Mouse (Mus musculus) embryo, embryonic 9.5 days (tissue): ENCODE measurements at regions not wholly inside any gene's neighbourhood (a gene's known extent, or its start where the extent isn't known, plus 50 kb on each side); places are given as distances from the start of the nearest gene placed in this dataset.

Source experiments
- DNase-seq: peaks from one replicate; pipeline ENCODE4 v3.0.0-alpha.2; 2017; ENCODE audit errors: extremely low spot score

DNA sequence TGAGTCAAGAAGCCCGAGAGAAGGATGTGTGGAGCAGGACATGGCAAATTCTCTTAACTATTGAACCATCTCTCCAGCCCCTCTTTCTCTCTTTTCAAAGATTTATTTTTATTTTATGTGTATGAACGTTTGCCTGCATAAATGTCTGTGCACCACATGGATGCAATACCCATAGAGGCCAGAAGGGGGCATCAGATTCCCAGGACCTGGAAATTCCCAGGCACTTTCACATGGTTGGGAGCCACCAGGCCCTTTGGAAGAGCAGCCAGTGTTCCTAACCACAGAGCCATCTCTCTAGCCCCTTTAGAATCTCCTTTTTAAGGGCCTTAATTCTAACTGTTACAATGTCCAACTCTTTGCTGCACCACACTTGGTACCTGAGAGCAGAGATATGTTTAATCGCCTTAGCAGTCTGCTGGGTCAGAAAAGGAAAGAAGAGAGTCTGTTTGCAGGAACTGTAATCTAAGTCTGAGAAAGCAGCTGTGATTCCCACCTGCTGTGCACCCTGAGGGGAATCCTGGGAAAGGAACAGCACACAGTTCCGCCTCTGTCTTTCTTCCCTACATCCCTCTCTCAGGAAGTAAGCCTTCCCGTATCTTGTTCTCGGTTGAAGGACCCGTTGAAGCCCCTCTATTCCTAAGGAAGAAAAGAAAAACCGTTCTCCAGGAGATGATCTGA lies 186.8 kb downstream of the Katnal1 start:
- DNase-seq: no peak

DNA sequence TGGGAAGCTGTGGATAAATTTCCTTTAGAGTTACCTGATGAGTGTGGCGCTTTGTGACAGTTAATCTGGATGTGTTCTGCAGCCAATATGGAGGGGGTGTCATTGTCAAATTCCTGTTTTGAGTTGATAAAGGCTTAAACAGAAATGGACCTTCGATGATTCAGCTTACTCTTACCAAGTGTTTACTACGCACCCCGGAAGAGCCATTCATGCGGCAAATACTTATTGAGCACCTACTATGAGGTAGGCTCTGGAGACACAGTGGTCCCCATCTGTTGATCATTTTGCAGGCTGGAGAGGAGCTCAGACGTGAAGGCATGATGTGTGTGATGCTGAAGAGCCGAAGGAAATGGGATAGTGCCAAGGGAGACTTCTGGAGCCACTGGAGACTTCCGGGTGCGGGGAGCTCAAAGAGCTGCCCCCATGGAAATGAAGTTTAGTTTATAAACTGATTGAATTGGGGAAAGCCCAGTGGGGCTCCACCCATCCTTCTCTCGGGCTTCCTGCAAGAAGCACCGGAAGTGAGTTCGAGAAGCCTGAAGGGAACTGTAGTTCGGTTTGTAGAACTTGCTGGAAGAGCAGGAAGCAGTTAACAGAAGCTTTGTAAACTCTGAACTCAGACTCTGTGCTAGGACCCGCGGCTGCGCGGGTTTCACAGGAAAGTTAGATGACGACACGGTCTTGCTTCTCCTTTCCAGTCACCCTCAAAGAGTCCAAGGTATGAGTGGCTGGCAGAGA lies 187.7 kb downstream of the Katnal1 start:
- DNase-seq: no peak

DNA sequence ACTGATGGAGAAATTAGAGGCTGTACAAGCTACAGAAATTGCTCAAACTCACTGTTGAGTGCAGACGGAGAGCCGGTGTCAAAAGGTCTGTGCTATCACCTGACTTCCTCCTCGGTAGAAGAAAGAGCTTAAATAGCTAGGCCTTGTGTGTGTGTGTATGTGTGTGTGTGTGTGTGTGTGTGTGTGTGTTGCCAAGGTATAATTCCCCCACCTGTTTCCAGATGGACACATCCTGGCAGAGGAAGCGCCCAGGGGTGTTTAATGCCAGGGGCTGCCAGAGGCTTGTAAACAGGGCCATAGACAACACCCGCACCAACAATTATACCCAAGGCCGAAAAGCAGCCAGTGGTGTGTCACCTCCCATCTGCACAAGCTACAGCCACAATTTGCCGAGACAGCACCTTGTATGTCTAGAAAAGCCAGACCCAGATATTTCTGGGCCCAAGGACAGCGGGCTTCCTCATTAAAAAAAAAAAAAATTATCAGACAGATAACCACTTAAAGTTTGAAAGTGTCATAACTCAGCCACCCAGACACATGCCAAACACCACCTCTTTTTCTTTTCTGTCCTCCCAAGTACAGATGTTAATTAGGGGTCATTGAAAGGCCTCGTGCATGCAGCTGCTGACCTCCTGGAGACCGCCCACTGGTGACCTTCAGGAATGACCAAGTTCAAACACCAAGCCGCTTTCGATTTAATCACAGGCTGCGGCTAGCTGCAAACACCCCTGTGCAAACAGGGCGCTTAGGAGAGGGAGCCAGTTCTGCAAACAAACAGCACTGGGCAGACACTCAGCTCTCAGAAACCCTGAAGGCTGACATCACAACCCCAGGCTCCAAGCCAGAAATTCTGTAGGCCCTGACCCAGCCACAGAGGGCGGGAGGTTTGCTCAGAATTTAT lies 188.0 kb upstream of the Ubl3 start:
- DNase-seq: no peak

DNA sequence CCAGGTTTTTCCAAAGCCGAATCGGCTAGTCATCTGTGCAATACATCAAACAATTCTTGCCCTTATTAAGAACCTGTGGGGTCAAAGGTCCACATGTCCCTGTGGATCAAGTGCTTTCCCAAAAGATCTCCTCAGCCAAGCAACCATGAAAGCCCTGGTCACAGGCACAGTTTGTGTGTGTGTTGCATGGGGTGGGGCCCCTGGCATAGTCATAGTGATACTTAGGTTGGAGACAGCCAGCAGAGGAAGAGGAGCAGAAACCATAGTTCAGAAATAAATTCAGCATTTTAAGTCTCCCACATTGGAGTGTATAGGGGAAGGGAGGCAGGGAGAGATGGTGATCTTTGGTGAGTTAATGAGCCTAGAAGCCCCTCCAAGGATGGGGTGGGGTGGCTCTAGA lies 187.1 kb upstream of the Ubl3 start:
- DNase-seq: no peak

DNA sequence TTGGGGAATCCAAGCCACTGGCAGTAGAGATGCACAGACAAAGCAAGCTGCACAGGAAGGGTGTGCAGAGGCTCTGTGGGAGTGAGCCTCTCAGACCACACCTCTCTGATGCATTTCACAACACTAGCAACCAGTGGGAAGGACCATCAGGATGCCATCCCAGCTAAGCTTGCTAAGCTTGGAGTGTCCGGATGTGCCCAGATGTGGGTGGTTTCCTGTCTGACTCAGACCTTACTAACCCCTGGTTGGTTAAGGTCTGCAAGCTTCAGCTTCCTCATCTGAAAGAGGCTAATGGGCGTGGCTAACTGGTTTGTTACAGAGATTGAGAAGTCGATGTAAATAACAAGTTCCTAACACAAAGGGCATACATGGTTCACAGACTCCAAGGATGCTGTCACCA lies 186.6 kb upstream of the Ubl3 start:
- DNase-seq: no peak

DNA sequence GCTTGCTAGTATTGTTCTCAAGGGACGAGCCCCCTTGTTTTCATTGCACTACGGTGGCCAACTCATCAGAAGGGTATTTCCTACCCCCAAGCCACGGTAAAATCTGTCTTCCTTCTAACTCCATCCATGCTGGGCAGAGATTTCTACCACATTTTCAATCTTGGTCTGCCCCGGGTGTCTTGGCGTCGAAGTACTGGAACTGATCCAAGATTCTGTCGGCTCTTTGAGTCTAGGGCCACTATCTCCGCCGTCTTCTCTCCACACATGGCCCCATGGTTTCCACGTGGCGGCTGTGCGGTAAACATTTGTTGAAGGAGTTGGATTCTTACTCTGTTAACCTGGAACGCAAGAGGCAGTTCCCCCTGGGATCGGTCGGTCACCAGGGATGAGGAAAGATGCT lies 177.0 kb upstream of the Ubl3 start:
- no peak for DNase-seq

DNA sequence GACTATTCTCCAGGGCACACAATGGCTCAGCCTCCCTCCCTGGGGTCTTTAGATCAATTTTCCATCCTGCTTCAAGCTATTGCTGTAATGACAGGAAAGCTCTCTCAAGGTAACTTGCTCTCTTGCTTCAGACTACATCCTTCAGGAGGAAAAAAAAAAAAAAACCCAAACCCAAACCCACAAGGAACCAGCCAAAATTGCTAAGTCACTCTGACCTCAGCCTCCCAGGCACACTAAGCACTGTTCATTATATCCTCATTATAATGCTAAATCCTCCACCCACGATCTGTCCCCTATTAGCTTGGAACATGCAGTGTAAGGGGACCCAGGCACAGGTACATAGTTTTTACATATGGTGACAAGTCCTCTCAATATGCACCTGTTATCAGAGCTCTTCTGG lies 175.9 kb upstream of the Ubl3 start:
- DNase-seq: no peak

DNA sequence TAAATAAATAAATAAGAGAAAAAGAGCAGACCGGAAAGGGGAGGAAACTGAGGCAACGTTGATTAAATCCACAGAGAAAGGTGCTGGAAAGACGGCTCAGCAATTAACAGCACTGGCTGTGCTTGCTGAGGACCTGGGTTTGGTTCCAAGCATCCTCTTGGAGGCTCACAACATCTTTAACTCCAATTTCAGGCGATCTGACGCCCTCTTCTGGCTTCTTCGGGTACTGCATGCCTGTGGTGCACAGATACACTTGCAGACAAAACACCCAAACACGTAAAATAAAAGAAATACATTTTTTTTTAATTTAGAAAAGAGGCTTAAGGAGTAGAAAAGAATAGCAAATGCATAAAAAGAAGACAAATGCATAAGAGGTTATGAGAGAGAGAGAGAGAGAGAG lies 173.9 kb upstream of the Ubl3 start:
- no peak for DNase-seq

DNA sequence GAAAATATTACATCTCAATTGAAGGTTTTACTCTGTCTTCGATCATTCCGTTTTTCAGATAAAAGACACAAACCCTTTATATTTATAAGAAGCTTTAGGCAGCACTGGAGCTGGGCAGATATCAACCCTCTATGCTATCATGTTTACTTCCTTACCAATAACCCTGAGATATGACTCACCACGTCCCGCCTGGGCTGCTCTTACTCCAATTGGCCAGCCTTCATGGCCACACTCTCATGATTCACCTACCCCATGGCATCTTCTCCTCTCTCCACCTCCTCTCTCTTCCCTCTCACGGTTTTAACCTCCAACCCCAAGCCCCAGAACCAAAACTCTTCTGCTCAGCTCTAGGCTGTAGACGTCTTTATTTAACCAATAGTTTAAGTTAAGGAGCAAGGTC lies 171.9 kb upstream of the Ubl3 start:
- DNase-seq: no peak

DNA sequence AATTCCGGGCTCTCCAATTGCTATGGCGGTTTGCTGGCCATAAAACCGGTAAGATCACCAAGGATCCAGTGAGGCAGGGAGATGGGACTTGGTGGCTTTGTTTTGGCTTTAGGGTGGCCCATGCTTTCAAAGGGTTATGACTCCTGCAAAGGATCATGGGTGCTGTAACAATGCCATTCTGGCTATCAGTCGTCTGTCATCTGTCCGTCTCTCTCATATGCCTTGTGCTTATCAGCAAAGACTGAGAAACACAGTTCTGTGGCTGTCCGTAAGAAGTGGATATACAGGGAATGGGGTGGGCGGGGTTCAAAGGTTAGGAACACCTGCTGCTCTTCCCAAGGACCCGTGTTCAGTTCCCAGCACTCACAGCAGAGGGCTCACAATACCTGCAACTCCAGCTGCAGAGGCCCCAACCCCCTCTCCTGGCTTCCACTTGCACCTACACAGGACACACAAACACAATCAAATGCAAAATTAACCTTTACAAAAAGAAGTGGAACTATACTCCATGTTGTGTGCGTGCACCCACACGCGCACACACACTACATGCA lies 171.2 kb upstream of the Ubl3 start:
- DNase-seq: no peak

DNA sequence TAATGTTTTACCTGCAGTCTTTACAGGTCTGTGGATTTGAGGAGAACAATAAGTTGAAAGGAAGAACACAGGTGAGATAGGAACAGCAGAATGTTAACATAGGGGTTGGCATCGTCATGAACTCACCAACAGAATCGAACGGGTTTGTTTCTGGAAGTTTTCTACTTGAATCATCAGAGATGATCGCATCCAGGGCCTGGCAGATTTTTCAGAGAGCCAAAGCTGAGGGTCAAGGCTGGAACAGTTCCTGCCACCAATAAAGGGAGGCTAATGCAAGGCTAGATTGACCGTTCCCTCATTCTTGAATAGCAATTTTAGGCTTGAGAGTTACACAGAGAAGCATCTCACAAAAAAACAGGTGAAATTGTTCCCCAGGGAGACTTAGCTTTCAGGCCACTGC lies 168.0 kb upstream of the Ubl3 start:
- DNase-seq: no peak

DNA sequence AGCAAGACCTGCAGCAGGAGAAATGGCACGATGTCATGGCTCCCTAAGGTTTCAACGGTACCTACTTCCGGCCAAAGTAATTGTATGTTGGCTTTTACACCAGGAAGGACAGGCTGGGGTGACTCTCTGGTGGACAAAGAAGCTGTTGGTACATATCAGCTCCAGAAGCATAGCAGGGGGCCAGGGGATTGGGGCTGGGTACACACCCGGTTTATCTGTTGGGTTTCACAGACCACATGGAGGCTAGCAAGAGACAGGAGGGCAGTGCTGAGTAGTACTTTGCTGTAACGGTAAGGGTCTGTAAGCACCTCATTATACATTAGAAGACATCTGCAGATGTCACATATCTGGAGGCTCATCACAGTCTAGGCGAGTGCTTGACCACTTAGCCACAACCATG lies 164.0 kb upstream of the Ubl3 start:
- DNase-seq: no peak

DNA sequence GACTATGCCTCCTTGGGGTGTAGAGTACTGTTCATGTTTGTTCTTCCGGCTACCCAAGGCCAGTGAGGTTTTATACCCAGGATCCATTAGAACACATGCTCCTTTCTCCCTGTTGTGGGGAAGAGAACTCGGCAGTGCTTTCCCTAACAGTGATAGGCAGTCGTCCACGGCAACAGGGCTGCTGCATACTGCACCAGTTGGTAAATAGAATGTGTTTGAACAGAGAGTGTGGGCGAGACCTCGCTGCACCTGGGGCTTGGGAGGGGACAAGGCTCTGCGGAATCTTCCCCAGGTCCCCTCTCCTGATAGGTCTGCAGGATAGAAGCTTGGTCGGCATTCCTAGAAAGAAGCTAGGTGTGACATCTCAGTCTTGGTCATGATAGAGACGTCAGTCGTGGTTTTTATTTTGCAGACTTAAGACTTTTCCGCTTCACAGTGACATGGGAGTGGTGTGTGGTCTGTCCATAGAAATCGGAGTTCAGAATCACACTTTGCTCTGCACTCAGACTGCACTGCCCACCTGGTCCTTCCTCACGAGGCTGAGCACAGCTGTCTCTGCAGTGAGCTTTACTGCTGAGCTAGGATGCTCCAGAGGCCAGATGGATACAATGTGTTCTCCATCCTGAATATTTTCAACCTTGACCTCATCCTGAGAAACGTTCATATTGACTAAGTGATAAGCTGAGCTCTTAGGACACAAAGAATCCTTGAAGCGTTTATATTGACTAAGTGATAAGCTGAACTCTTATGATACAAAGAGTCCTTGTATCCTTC lies 162.8 kb upstream of the Ubl3 start:
- no peak for DNase-seq

DNA sequence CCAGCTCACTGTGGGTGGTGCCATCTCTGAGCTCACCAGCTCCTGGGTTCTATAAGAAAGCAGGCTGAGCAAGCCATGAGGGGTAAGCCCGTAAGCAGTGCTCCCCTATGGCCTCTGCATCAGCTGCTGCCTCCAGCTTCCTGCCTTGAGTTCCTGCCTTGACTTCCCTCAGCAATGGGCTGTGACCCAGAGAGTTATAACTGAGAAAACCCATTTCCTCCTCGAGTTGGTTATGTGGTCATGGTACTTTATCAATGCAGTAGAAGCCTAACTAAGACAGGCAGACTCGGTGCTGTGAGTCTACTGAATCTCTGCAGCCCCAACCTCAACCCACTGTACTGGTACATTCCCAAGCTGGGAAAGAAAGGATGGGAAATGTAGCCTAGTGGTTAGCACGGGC lies 162.2 kb upstream of the Ubl3 start:
- DNase-seq: no peak

DNA sequence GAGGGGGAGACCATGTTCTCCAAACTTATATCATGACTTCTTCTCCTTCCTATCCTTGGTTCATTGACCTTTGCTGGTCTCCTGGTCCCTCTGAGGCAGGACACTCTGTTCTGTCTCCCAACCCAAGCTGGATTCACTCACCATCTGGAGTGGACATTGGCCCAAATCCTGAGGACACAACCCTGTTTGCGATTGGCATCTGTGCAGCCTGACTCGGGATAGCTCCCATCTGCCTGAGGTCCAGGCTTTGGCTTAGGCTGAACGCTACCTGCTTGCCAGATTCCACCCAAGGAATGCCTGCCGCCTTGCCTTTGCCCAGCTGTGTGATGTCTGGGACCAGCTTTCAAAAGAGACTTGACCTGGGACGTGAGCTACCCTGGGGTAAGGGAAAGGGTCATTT lies 161.2 kb upstream of the Ubl3 start:
- no peak for DNase-seq

DNA sequence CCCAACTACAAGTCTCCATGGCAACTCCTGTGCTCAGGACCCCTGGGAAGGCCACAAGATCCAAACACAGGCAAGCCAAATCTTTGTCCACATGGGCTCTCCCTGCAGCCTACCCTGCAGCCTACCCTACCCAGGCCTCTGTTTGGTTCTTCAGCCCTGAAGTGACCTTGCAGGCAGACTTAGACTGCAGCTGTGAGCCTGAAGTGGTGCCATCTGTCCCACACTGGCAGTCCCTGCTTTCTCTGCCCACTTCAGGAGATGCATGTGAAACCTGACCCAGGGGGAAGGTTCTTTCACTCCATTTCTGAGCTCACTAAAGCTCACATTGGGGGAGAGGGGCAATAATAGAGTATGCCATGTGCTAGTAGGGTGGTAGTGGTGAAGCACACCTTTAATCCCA lies 160.4 kb upstream of the Ubl3 start:
- no peak for DNase-seq

DNA sequence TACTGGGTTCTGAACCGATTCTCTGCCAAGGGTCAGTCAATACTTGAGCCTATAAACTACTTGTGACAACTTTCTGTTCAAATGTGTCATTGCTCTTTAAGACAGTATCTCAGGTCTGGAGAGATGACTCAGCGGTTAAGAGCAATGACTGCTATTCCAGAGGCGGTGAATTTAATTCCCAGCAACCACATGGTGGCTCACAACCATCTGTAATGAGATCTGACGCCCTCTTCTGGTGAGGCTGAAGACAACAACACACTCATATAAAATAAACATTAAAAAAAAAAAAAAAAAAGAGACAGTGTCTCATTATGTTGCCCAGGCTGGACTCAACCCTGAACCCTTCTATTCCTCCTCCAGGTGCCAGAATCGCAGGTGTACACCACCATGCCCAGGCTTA lies 159.0 kb upstream of the Ubl3 start:
- no peak for DNase-seq

DNA sequence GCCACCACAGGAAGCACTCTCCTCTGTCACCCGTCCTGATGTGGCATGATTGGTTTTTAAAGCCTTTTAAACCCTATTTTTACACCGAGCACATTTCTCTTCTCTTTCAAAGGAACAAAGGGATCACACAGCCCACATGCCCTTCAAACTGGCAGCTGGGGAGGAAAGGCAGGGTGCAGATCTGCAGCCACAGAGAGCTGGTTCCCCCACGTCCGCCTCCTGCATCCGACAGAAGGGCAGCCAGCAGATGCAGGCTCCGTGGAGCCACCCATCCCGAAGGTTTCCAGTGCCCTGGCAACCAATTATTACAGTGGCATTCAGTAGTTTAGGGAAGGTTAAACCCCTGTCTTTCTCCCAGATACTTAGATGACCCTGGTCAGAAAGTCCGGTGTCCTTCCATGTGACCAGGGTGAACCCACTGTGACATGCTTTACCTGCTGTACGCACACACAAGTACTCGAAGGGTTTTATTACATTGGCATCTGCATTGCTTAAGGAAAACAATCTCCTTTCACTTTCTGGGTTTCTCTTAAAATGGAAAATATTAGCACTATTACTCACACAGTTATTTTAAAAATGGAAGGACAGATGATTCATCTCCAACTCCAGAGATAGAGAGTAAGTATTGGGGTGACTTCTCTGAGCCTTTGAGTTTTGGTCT lies 156.7 kb upstream of the Ubl3 start:
- DNase-seq: no peak

DNA sequence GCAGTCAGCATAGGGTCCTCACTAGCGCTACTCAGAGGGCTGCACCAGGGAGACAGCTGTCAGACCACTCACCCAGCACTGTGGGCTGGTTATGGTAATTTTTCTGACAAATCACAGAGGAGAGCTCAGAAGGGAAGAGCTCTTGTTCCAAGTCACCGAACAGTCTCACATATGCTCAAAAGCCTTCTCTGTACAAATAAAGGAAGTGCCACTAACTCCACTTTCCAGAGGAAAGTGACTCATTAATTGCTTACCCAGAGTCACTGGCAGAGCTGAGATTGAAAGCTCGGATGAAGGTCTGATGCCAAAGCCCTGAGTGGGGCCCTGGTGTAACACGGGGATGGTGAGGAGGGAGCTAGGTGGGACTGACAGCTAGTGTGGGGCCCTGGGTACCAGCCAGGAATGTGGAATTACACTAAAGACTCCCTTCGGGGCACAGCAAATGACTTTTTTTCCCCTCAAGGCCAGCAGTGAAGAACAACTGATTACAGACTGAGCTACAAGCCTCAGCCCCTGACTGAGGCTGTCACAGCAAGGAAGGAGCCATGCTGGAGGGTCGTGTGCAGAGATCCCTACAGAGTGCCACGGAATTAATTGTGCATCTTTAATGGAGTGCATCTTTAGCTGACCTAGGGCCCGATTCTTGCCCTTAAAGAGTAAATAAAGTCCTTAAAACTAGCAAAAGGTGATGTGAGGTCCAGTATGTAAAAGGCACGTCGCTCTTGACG lies 155.6 kb upstream of the Ubl3 start:
- DNase-seq: no peak

DNA sequence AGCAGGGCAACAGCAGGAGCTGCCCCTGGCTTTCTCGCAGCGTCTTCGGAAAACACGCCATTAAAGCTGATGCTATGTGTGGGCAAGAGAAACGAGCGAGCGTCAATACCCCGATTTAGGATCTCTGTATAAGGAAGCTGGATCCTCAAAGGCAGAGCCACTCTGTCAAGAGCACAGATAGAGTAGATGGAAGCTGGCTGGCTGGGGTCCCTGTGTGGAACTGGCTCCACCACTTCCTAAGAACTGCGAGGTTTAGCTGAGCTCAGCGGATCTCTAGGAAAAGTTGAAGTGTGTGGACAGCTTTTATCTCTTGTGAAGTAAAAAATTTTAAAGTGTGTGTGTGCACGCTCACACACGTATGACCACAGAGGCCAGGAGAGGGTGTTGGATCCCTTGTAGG lies 154.7 kb upstream of the Ubl3 start:
- DNase-seq: no peak
